Mouse (Mus musculus): ENCODE results near the gene Klf16. TPM values are rescaled to one million over a fixed set of nuclear protein-coding genes. Genes with fewer than 3 reads are reported as not detected.

Gene Klf16
- polyA plus RNA-seq, 1 experiment from 2014 or later, result 9.9 TPM

GRCm38 (mm10) chr10:80583047-80583446, 5.9 kb upstream of the Klf16 start:
- peaks cover 46% of the 10 kb centered on the region for H3K4me1 ChIP-seq
- 81% methylated on average over 5 of the region's 5 CpGs for WGBS
- H3K36me3 ChIP-seq, result peaks cover 45% of the 10 kb centered on the region
- H3K9ac ChIP-seq, result no peak overlapping the region
- H3K27me3 ChIP-seq, result no peaks in the 10 kb centered on the region
- no peaks in the 10 kb centered on the region for H3K9me3 ChIP-seq
- H3K4me2 ChIP-seq, result no peak overlapping the region
- ATAC-seq (ENCODE audit: insufficient number of reproducible peaks, low FRiP score, low TSS enrichment, low read depth), result no peak
- H3K27ac ChIP-seq, result no peak overlapping the region
- no peak overlapping the region for H3K4me3 ChIP-seq

GRCm38 (mm10) chr10:80578911-80579310, 1.8 kb upstream of the Klf16 start:
- H3K9me3 ChIP-seq, result no peaks in the 10 kb centered on the region
- H3K9ac ChIP-seq, result no peak overlapping the region
- H3K4me3 ChIP-seq, result peak overlapping the region; percentile 90
- 6% methylated on average over 8 of the region's 8 CpGs for WGBS
- peak overlapping the region; percentile 91 for H3K4me2 ChIP-seq
- no peak for ATAC-seq (ENCODE audit: insufficient number of reproducible peaks, low FRiP score, low TSS enrichment, low read depth)
- no peaks in the 10 kb centered on the region for H3K27me3 ChIP-seq
- H3K36me3 ChIP-seq, result peaks cover 20% of the 10 kb centered on the region
- H3K27ac ChIP-seq, result peak overlapping the region; percentile 95
- H3K4me1 ChIP-seq, result peaks cover 49% of the 10 kb centered on the region

DNA sequence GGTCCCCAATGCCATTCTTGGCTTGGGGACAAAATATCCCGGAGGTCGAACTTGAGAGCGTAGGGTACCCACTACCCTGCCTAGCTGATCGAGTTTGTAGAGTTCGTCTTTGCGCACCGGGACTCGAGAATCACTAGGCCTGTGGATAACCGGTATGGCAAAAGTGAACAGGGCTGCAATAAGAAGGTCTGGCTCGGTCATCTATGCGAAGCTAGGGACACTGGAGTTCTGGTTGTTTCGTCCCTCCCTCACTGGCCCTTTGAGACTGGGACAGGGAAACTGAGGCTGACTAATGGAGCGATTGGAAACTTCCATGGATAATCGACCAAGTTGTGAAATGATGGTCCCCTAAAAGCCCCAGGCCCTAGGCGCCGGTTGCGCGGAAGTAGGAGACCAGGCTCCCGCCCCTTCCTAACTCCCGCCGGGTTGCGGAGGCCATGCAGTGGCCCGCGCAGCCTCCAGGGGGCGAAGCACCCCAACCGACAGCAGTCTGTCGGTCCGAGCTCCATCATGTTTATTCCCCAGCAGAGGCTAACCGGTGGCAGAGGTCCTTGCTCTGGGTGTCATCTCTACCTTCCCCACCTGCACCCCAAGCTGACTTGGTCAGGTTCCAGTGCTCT, 1.1 kb upstream of the Klf16 start:
- Histone ChIP-seq H3K4me2 (peak overlapping the region; percentile 91), H3K9ac (peak overlapping the region; percentile 24; the same call in 1 of the 2 replicates), H3K27ac (peak overlapping the region; percentile 95), H3K9me3 (no peaks in the 10 kb centered on the region), H3K27me3 (no peaks in the 10 kb centered on the region), H3K4me1 (peaks cover 51% of the 10 kb centered on the region), H3K36me3 (peaks cover 14% of the 10 kb centered on the region), H3K4me3 (peak overlapping the region; percentile 90)
- WGBS, result under 1% methylated on average over 29 of the region's 29 CpGs
- 0 out of 2 replicates have a peak, but pooled peaks have one; percentile 0 for ATAC-seq (ENCODE audit: insufficient number of reproducible peaks, low FRiP score, low TSS enrichment, low read depth)

GRCm38 (mm10) chr10:80576351-80577194, 548 bp downstream of the Klf16 start:
- Histone ChIP-seq H3K36me3 (peaks cover 3% of the 10 kb centered on the region; the same call in 1 of the 2 replicates), H3K27me3 (no peaks in the 10 kb centered on the region), H3K9ac (peak overlapping the region; percentile 76), H3K4me2 (peak overlapping the region; percentile 91), H3K27ac (peak overlapping the region; percentile 95), H3K4me1 (peaks cover 60% of the 10 kb centered on the region), H3K9me3 (no peaks in the 10 kb centered on the region), H3K4me3 (peak overlapping the region; percentile 90)
- under 1% methylated on average over 80 of the region's 96 CpGs for whole genome bisulfite sequencing
- no peak for ATAC-seq (ENCODE audit: insufficient number of reproducible peaks, low FRiP score, low TSS enrichment, low read depth)

DNA sequence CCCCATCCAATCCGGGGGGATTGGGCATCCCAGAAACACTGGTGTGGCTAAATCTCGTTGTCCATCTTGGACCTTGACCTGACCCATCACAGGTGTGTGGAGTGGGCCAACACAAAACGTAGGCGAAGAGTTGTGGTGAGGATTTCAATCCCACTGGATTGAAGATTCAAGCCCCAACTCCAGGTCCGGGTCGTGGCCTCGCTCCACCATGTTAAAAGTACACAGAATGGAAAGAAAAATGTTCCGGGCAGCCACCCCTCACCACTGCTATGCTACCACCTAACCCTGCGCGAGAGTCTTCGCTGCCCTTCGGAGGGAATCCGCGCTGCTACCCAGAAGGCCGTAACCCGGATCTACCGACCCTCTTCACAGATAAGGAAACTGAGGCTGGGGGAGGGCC, 1.2 kb downstream of the Klf16 start:
- Histone ChIP-seq H3K4me2 (peak overlapping the region; percentile 91), H3K4me3 (peak overlapping the region; percentile 90), H3K27me3 (no peaks in the 10 kb centered on the region), H3K9me3 (no peaks in the 10 kb centered on the region), H3K9ac (peak overlapping the region; percentile 76), H3K36me3 (peaks cover 2% of the 10 kb centered on the region; the same call in 1 of the 2 replicates), H3K27ac (peak overlapping the region; percentile 95; the same call in 1 of the 2 replicates), H3K4me1 (peaks cover 66% of the 10 kb centered on the region)
- 13% methylated on average over 17 of the region's 17 CpGs for WGBS
- no peak for ATAC-seq (ENCODE audit: insufficient number of reproducible peaks, low FRiP score, low TSS enrichment, low read depth)

- Histone ChIP-seq H3K9ac (no peak overlapping the region), H3K27ac (no peak overlapping the region), H3K4me3 (peak overlapping the region; percentile 90; the same call in 1 of the 2 replicates), H3K4me1 (peaks cover 77% of the 10 kb centered on the region), H3K27me3 (no peaks in the 10 kb centered on the region), H3K9me3 (no peaks in the 10 kb centered on the region), H3K36me3 (no peaks in the 10 kb centered on the region), H3K4me2 (no peak overlapping the region)
- 67% methylated on average over 3 of the region's 3 CpGs for WGBS
- no peak for ATAC-seq (ENCODE audit: insufficient number of reproducible peaks, low FRiP score, low TSS enrichment, low read depth)
Observed at GRCm38 (mm10) chr10:80574896-80575295, 2.2 kb downstream of the Klf16 start.

DNA sequence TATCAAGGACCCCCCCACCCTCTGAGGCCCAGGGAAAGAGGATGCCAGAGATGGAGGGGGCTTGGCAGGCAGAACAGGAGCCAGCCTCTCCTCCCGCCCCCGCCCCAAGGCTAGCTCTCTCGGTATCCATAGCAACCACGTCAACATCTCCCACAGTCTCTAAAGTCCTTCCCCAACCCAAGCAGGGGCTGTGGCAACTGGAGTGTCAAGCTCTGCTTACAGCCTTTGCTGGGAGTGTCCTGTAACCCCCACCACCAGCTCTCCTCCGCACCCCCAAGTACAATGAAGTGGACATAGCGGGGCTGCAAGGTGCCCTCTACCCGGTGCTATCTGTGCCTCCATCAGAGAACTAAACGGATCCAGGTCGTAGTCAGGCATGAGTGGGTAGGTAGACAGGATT, 3.2 kb downstream of the Klf16 start:
- Histone ChIP-seq H3K9me3 (no peaks in the 10 kb centered on the region), H3K36me3 (peaks cover 4% of the 10 kb centered on the region; the same call in 1 of the 2 replicates), H3K4me1 (peaks cover 80% of the 10 kb centered on the region), H3K4me2 (no peak overlapping the region), H3K27me3 (no peaks in the 10 kb centered on the region), H3K9ac (no peak overlapping the region), H3K27ac (peak overlapping the region; percentile 52; the same call in 1 of the 2 replicates), H3K4me3 (no peak overlapping the region)
- 59% methylated on average over 9 of the region's 9 CpGs for WGBS
- no peak for ATAC-seq (ENCODE audit: insufficient number of reproducible peaks, low FRiP score, low TSS enrichment, low read depth)

- Histone ChIP-seq H3K27ac (0 out of 2 replicates have a peak overlapping the region, but pooled peaks have one; percentile 33), H3K9me3 (no peaks in the 10 kb centered on the region), H3K4me2 (no peak overlapping the region), H3K9ac (no peak overlapping the region), H3K36me3 (peaks cover 18% of the 10 kb centered on the region), H3K4me3 (no peak overlapping the region), H3K4me1 (peaks cover 71% of the 10 kb centered on the region), H3K27me3 (no peaks in the 10 kb centered on the region)
- ATAC-seq (ENCODE audit: insufficient number of reproducible peaks, low FRiP score, low TSS enrichment, low read depth), result no peak
- 74% methylated on average over 2 of the region's 2 CpGs for WGBS
Observed at GRCm38 (mm10) chr10:80572477-80572876, 4.6 kb downstream of the Klf16 start.

- Histone ChIP-seq H3K4me1 (peaks cover 73% of the 10 kb centered on the region), H3K9ac (peak overlapping the region; percentile 21), H3K36me3 (peaks cover 23% of the 10 kb centered on the region), H3K4me2 (peak overlapping the region; percentile 43), H3K9me3 (no peaks in the 10 kb centered on the region), H3K4me3 (peak overlapping the region; percentile 14; the same call in 1 of the 2 replicates), H3K27ac (peak overlapping the region; percentile 68), H3K27me3 (no peaks in the 10 kb centered on the region)
- ATAC-seq (ENCODE audit: insufficient number of reproducible peaks, low FRiP score, low TSS enrichment, low read depth), result peak; percentile 12; the same call in 1 of the 2 replicates
- 20% methylated on average over 30 of the region's 30 CpGs for WGBS
Observed at GRCm38 (mm10) chr10:80570871-80571836, 6.0 kb downstream of the Klf16 start.

DNA sequence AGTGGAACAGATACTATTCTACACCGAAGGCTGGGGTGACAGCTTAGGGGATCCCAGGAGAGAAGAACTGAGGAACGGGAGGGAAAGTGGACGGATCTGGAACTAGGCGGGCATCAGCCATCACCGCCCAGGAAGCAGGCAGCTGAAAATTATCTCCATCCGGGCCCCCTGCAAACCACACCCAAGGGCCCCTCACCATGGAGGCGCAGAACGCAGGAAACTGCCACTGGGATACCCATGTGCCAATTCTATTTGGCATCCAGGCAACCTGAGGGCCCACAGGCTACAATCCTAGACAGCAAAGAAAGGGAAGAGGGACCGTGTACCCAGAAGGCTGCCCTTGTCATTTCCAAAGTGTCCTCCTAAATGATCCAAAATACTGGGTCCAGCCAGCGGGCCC, 6.7 kb downstream of the Klf16 start:
- no peaks in the 10 kb centered on the region for H3K9me3 ChIP-seq
- WGBS, result 85% methylated on average over 10 of the region's 10 CpGs

DNA sequence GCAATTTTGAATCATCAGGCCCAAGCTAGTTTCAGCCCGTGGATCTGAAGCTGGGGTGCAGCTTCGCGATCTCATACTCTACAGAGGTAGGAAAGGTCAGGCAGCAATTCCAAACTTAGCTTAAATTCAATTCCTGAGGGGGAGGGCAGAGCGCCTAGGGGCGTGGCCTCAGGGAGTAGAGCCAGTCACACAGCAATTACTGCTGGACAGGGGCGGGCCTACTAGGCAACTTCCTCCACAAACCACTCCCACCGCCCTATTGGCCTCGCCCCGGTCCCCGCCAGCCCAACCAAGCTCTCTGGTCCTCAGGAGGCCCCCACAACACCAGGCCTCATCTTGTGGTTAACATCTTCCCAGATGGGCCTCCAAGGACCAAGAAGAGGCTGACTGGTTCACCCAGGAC, 7.5 kb downstream of the Klf16 start:
- Histone ChIP-seq H3K4me1 (peaks cover 59% of the 10 kb centered on the region), H3K36me3 (peaks cover 27% of the 10 kb centered on the region), H3K9ac (no peak overlapping the region), H3K27me3 (no peaks in the 10 kb centered on the region), H3K27ac (no peak overlapping the region), H3K9me3 (no peaks in the 10 kb centered on the region), H3K4me3 (no peak overlapping the region), H3K4me2 (peak overlapping the region; percentile 23; the same call in 1 of the 2 replicates)
- WGBS, result 35% methylated on average over 10 of the region's 10 CpGs
- no peak for ATAC-seq (ENCODE audit: insufficient number of reproducible peaks, low FRiP score, low TSS enrichment, low read depth)

More for the DNA sequence above, 6.7 kb downstream of the Klf16 start:
- Histone ChIP-seq H3K4me3 (peak overlapping the region; percentile 14; the same call in 1 of the 2 replicates), H3K4me2 (peak overlapping the region; percentile 43; the same call in 1 of the 2 replicates), H3K4me1 (peaks cover 66% of the 10 kb centered on the region), H3K9ac (peak overlapping the region; percentile 21; the same call in 1 of the 2 replicates), H3K27me3 (no peaks in the 10 kb centered on the region), H3K27ac (peak overlapping the region; percentile 68; the same call in 1 of the 2 replicates), H3K36me3 (peaks cover 27% of the 10 kb centered on the region)
- ATAC-seq (ENCODE audit: insufficient number of reproducible peaks, low FRiP score, low TSS enrichment, low read depth), result no peak

All from limb, embryonic 15.5 days (tissue).